Mouse (Mus musculus): ENCODE measurements at regions not wholly inside any gene's neighbourhood (a gene's known extent, or its start where the extent isn't known, plus 50 kb on each side); places are given as distances from the start of the nearest gene placed in this dataset.

GRCm38 (mm10) chr15:93662601-93663000 is 66.9 kb upstream of the Prickle1 start:
- DNase-seq (ENCODE audit: extremely low spot score in 1 of 2, low spot score in 1 of 2): no peak

- DNase-seq (ENCODE audit: extremely low spot score in 1 of 2, low spot score in 1 of 2): no peak
Measured at GRCm38 (mm10) chr15:93661801-93662200, 66.1 kb upstream of the Prickle1 start.

- DNase-seq (ENCODE audit: extremely low spot score in 1 of 2, low spot score in 1 of 2): no peak
Measured at GRCm38 (mm10) chr15:93660952-93661648, 65.4 kb upstream of the Prickle1 start.

GRCm38 (mm10) chr15:93657171-93657570 is 61.5 kb upstream of the Prickle1 start:
- DNase-seq (ENCODE audit: extremely low spot score in 1 of 2, low spot score in 1 of 2): no peak

DNA sequence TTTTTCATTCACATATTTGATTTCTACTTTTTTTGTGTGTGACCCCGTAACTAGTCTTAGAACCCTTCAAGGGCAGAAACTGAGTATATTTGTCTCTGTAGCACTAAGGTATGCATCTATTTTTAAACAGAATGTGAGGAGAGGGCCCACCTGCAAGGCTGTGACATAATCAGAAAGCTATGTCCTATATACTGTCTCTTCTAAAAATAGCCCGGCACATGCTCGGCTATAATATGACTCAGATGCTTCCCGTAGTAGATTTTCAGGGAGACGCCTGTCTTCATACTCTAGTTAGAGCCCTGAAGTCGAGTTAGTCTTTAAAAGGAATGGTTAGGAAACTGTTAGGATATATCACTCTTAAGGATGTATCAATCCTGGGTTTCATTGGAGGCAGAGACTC is 61.0 kb upstream of the Prickle1 start:
- no peak for DNase-seq (ENCODE audit: extremely low spot score in 1 of 2, low spot score in 1 of 2)

DNA sequence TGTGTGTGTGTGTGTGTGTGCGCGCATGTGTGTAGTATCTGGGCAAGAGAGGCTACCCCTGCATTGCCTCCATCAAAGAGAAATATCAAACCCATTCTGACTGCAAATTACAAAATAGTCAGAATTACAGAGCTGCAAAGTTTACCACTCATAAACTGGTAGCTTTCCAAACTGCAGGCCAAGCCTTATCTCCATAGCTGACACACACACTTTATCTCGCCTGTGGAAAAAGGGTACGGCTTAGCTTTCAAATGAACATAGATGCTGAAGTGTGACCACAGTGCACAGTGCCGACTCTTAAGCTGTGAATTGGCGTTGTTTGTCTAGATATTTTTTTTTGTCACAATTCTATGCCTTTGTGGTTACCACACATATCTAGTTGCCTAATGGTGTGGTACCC is 60.1 kb upstream of the Prickle1 start:
- no peak for DNase-seq (ENCODE audit: extremely low spot score in 1 of 2, low spot score in 1 of 2)

GRCm38 (mm10) chr15:93655243-93655642 is 59.6 kb upstream of the Prickle1 start:
- no peak for DNase-seq (ENCODE audit: extremely low spot score in 1 of 2, low spot score in 1 of 2)

DNA sequence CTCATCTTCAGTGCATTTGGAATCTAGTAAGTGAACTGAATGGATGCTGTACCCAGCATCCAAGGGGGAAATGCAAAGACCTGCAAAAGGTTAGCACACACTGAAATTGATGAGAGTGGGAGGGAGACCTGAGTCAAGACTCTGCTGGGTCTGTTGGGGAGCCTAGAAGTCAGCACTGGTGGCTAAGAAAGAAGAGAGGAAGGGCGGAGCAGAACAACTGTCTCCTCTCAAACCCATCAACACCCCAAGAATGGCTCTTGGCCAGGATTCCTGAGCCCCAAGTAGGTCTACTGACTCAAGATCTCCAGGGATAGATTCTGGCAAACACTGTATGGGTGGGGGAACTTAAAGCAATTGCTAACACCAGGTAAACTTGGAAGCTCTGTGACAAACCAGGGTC is 57.7 kb upstream of the Prickle1 start:
- no peak for DNase-seq (ENCODE audit: extremely low spot score in 1 of 2, low spot score in 1 of 2)

GRCm38 (mm10) chr15:93650981-93651757 is 55.5 kb upstream of the Prickle1 start:
- DNase-seq (ENCODE audit: extremely low spot score in 1 of 2, low spot score in 1 of 2): no peak

DNA sequence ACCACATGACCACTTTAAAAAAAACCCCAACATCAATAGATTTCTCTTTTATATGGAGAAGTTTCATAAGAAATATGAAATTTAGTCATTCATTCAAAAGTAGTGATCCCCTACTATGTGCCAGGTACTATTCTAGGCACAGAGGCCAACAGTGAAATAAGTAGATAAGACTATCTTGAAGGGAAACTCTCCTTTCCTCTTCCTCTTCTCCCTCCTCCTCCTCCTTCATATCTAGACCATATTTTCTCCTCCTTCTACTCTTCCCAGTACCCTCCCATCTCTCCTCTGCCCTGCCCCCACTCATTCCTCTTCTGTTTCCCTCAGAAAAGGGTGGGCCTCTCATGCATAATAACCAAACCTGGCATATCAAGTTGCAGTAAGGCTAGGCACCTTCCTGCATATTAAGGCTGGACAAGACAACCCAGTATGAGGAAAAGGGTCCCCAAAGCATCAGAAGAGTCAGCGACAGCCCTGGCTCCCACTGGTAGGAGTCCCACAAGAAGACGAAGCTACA is 54.4 kb upstream of the Prickle1 start:
- DNase-seq (ENCODE audit: extremely low spot score in 1 of 2, low spot score in 1 of 2): no peak

DNA sequence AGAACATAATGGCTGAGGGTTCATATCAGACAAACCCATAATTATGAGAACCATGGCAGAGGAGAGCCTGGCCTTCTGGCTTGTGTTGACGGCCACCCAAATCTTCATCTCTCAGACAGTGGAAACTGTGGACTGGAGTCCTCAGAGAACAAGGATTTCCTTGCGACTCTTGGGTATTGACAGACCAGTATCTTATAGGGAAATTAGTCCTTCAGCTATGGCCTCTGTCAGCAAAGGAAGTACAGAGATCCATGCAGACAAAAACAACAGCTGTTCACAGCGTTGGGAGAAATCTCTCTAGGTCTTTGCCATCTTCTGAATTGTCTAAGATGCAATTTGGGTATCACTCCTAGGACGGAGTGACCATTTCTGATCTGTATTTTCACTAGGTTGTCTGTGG is 53.0 kb upstream of the Prickle1 start:
- DNase-seq (ENCODE audit: extremely low spot score in 1 of 2, low spot score in 1 of 2): no peak

GRCm38 (mm10) chr15:93646820-93647219 is 51.1 kb upstream of the Prickle1 start:
- DNase-seq (ENCODE audit: extremely low spot score in 1 of 2, low spot score in 1 of 2): no peak

DNA sequence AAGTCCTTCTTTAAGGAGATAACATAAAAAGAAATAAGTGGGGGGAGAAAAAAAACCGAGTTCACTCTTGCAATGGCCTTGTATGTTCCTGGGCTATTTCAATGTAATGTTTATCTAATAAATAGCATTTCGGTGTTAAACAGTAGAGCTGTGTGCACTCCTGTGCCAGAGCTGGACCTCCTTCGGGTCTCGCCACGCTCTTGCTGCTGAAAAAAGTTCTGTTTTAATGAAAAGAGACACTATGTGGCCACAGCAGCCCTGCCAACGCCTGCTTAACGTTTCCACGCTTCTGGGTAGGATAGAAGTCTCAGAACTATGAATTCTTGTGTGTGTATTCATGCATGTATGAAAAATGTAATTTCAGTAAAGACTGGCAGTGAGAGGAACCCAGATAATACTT is 50.3 kb upstream of the Prickle1 start:
- no peak for DNase-seq (ENCODE audit: extremely low spot score in 1 of 2, low spot score in 1 of 2)

All from layer of hippocampus, postnatal 25 days (tissue).